Mouse (Mus musculus) olfactory bulb, adult 2 months (tissue): ENCODE data around the gene Creld1.

Source experiments
- CTCF ChIP-seq: fragments of 200-500 bp; IDR thresholded peaks from 2 replicates; pipeline ENCODE4 v1.5.1; 2012; ENCODE audit warnings: low read depth, mild to moderate bottlenecking, low read length, moderate library complexity; ENCODE audit not compliant: insufficient read depth
- POLR2A ChIP-seq: fragments of 200-500 bp; IDR thresholded peaks from 2 replicates; pipeline ENCODE4 v1.6.1; 2012; ENCODE audit warnings: mild to moderate bottlenecking, low read depth, low read length, moderate library complexity; ENCODE audit not compliant: insufficient read depth

- TF ChIP-seq CTCF (no peak), POLR2A (no peak)
Observed at GRCm38 (mm10) chr6:113478906-113479305, 4.2 kb upstream of the Creld1 start.
